ENCODE assay signal across 8 mouse cellular contexts in genomic region chr2:181601751-181602145, GRCm38 (mm10). TPM values are rescaled to one million over a fixed set of nuclear protein-coding genes. Genes with fewer than 3 reads are reported as not detected.
A peak's percentile ranks its signal among the peaks of the same experiment; 100 is the strongest.
DNase-seq lines count a peak whose midpoint lies in the region; ATAC-seq and TF ChIP-seq lines count a peak whose summit lies in the region.

No protein-coding gene starts in this region.

- TF ChIP-seq POLR2A in lung, adult 2 months (IDR thresholded peaks at IDR 0.05; ENCODE audit: borderline replicate concordance, extremely low read depth, low read depth, low read length), result no peak

- peak overlapping the region; percentile 91 for H3K9ac ChIP-seq in embryonic facial prominence, embryonic 15.5 days
- H3K9ac ChIP-seq in intestine, embryonic 15.5 days, result peak overlapping the region; percentile 90
- peak overlapping the region; percentile 93 for H3K9ac ChIP-seq in neural tube, embryonic 13.5 days

- TF ChIP-seq CTCF in lung, adult 2 months (IDR thresholded peaks at IDR 0.05; ENCODE audit: insufficient read depth, low read length), result no peak

- peak overlapping the region; percentile 73 for H3K4me2 ChIP-seq in embryonic facial prominence, embryonic 15.5 days (replicated peaks)
- H3K4me2 ChIP-seq in intestine, embryonic 15.5 days (replicated peaks), result peak overlapping the region; percentile 74
- peak overlapping the region; percentile 82 for H3K4me2 ChIP-seq in neural tube, embryonic 13.5 days

- no peak for ATAC-seq in embryonic facial prominence, embryonic 15.5 days (ENCODE audit: insufficient number of reproducible peaks, low FRiP score, low TSS enrichment, low read depth)
- no peak for ATAC-seq in intestine, embryonic 15.5 days
- ATAC-seq in neural tube, embryonic 13.5 days (ENCODE audit: low read depth), result no peak

- peaks cover 16% of the 10 kb centered on the region for H3K27me3 ChIP-seq in embryonic facial prominence, embryonic 15.5 days
- H3K27me3 ChIP-seq in intestine, embryonic 15.5 days (replicated peaks), result 0 out of 2 replicates have a peak, but pooled peaks cover 3% of the 10 kb centered on the region
- no peaks in the 10 kb centered on the region for H3K27me3 ChIP-seq in neural tube, embryonic 13.5 days

- DNase-seq in lung, adult 2 months, result no peak
- DNase-seq in lung, postnatal 36 days, result no peak
- DNase-seq in gastrocnemius, adult 18-20 months (ENCODE audit: low spot score), result no peak
- DNase-seq in adrenal gland, adult (ENCODE audit: inconsistent age in 2 of 2, low spot score in 1 of 2), result no peak
- DNase-seq in embryo, embryonic 9.5 days (ENCODE audit: extremely low spot score), result no peak

- H3K27ac ChIP-seq in embryonic facial prominence, embryonic 15.5 days (replicated peaks), result no peak overlapping the region; the same call in 1 of the 2 replicates
- H3K27ac ChIP-seq in intestine, embryonic 15.5 days, result no peak overlapping the region
- H3K27ac ChIP-seq in neural tube, embryonic 13.5 days (replicated peaks), result peak overlapping the region; percentile 86

- H3K36me3 ChIP-seq in embryonic facial prominence, embryonic 15.5 days, result no peaks in the 10 kb centered on the region
- H3K36me3 ChIP-seq in intestine, embryonic 15.5 days, result no peaks in the 10 kb centered on the region
- H3K36me3 ChIP-seq in neural tube, embryonic 13.5 days, result no peaks in the 10 kb centered on the region

- peaks cover 2% of the 10 kb centered on the region; the same call in 1 of the 2 replicates for H3K4me1 ChIP-seq in lung, adult 2 months (ENCODE audit: control insufficient read depth, insufficient read depth, low read length)
- H3K4me1 ChIP-seq in embryonic facial prominence, embryonic 15.5 days, result peaks cover 29% of the 10 kb centered on the region
- H3K4me1 ChIP-seq in intestine, embryonic 15.5 days (replicated peaks), result peaks cover 16% of the 10 kb centered on the region
- H3K4me1 ChIP-seq in neural tube, embryonic 13.5 days (replicated peaks), result peaks cover 46% of the 10 kb centered on the region

- 23% methylated on average over 10 of the region's 10 CpGs for WGBS in lung, adult 2 months
- 25% methylated on average over 10 of the region's 10 CpGs for WGBS in embryonic facial prominence, embryonic 15.5 days
- WGBS in intestine, embryonic 15.5 days, result 22% methylated on average over 10 of the region's 10 CpGs
- 27% methylated on average over 10 of the region's 10 CpGs for WGBS in neural tube, embryonic 13.5 days

- peak overlapping the region; percentile 98 for H3K4me3 ChIP-seq in lung, adult 2 months (replicated peaks; ENCODE audit: extremely low read depth, low read depth, low read length)
- peak overlapping the region; percentile 98 for H3K4me3 ChIP-seq in embryonic facial prominence, embryonic 15.5 days (replicated peaks)
- peak overlapping the region; percentile 87 for H3K4me3 ChIP-seq in intestine, embryonic 15.5 days (replicated peaks)
- H3K4me3 ChIP-seq in neural tube, embryonic 13.5 days, result peak overlapping the region; percentile 95

- H3K9me3 ChIP-seq in embryonic facial prominence, embryonic 15.5 days (replicated peaks), result no peaks in the 10 kb centered on the region
- no peaks in the 10 kb centered on the region for H3K9me3 ChIP-seq in intestine, embryonic 15.5 days
- no peaks in the 10 kb centered on the region for H3K9me3 ChIP-seq in neural tube, embryonic 13.5 days

RNA-seq across cellular contexts. Expression of gene Samd10, which starts 2.7 kb away (rescaled TPM):
- polyA plus RNA-seq in lung, adult 2 months (2012; rRNA removed), result 24.1 and 24.5 TPM in 2 replicates
- polyA plus RNA-seq in embryonic facial prominence, embryonic 15.5 days (2015; fragmentation: Nextera tagmentation; extraction: Ambion mirVana), result 13.3 and 15.6 TPM in 2 replicates
- 22.3 and 22.7 TPM in 2 replicates for polyA plus RNA-seq in intestine, embryonic 15.5 days (2015; fragmentation: Nextera tagmentation; extraction: Ambion mirVana)
- polyA plus RNA-seq in neural tube, embryonic 13.5 days (2015; fragmentation: Nextera tagmentation; extraction: Ambion mirVana), result 146 and 157 TPM in 2 replicates
- total RNA-seq in gastrocnemius, adult 18-20 months (2021), result 1 to 10 TPM; 1.3 to 3.2 TPM

RNA-seq across cellular contexts. Expression of gene Zfp512b, which starts 9.1 kb away (rescaled TPM):
- polyA plus RNA-seq in lung, adult 2 months (2012; rRNA removed), result 37.1 and 43.7 TPM in 2 replicates
- polyA plus RNA-seq in embryonic facial prominence, embryonic 15.5 days (2015; fragmentation: Nextera tagmentation; extraction: Ambion mirVana), result 62.1 and 74.8 TPM in 2 replicates
- 32.0 and 34.2 TPM in 2 replicates for polyA plus RNA-seq in intestine, embryonic 15.5 days (2015; fragmentation: Nextera tagmentation; extraction: Ambion mirVana)
- polyA plus RNA-seq in neural tube, embryonic 13.5 days (2015; fragmentation: Nextera tagmentation; extraction: Ambion mirVana), result 78.7 and 81.3 TPM in 2 replicates
- total RNA-seq in gastrocnemius, adult 18-20 months (2021), result 10 to 100 TPM; 13.5 to 18.0 TPM

RNA-seq across cellular contexts. Expression of gene Prpf6, which starts 10.1 kb away (rescaled TPM):
- polyA plus RNA-seq in lung, adult 2 months (2012; rRNA removed), result 14.1 and 21.5 TPM in 2 replicates
- polyA plus RNA-seq in embryonic facial prominence, embryonic 15.5 days (2015; fragmentation: Nextera tagmentation; extraction: Ambion mirVana), result 60.4 and 63.6 TPM in 2 replicates
- 50.5 and 51.9 TPM in 2 replicates for polyA plus RNA-seq in intestine, embryonic 15.5 days (2015; fragmentation: Nextera tagmentation; extraction: Ambion mirVana)
- 63.1 and 65.6 TPM in 2 replicates for polyA plus RNA-seq in neural tube, embryonic 13.5 days (2015; fragmentation: Nextera tagmentation; extraction: Ambion mirVana)
- 10 to 100 TPM; 30.8 to 34.2 TPM for total RNA-seq in gastrocnemius, adult 18-20 months (2021)

RNA-seq across cellular contexts. Expression of gene Uckl1, which starts 17.1 kb away (rescaled TPM):
- polyA plus RNA-seq in lung, adult 2 months (2012; rRNA removed), result 121 and 128 TPM in 2 replicates
- polyA plus RNA-seq in embryonic facial prominence, embryonic 15.5 days (2015; fragmentation: Nextera tagmentation; extraction: Ambion mirVana), result 50.7 and 55.7 TPM in 2 replicates
- polyA plus RNA-seq in intestine, embryonic 15.5 days (2015; fragmentation: Nextera tagmentation; extraction: Ambion mirVana), result 57.4 and 64.7 TPM in 2 replicates
- polyA plus RNA-seq in neural tube, embryonic 13.5 days (2015; fragmentation: Nextera tagmentation; extraction: Ambion mirVana), result 67.4 and 73.6 TPM in 2 replicates
- total RNA-seq in gastrocnemius, adult 18-20 months (2021), result 10 to 100 TPM; 23.2 to 23.4 TPM

RNA-seq across cellular contexts. Expression of gene Gm29797, which starts 55.1 kb away (rescaled TPM):
- polyA plus RNA-seq in lung, adult 2 months (2012; rRNA removed), result not detected in 2 replicates
- polyA plus RNA-seq in embryonic facial prominence, embryonic 15.5 days (2015; fragmentation: Nextera tagmentation; extraction: Ambion mirVana), result 0.24 and 0.31 TPM in 2 replicates
- 1.3 and 3.1 TPM in 2 replicates for polyA plus RNA-seq in intestine, embryonic 15.5 days (2015; fragmentation: Nextera tagmentation; extraction: Ambion mirVana)
- not detected in 2 replicates for polyA plus RNA-seq in neural tube, embryonic 13.5 days (2015; fragmentation: Nextera tagmentation; extraction: Ambion mirVana)
- not detected for total RNA-seq in gastrocnemius, adult 18-20 months (2021)
